Mouse (Mus musculus): ENCODE results near the gene Slc6a19. TPM values are rescaled to one million over a fixed set of nuclear protein-coding genes. Genes with fewer than 3 reads are reported as not detected.

Gene Slc6a19
- polyA plus RNA-seq, 1 experiment = 0.77 TPM

- no peak for DNase-seq
- Histone ChIP-seq H3K27ac (ENCODE audit: insufficient read depth, low read length) (no peak overlapping the region), H3K4me1 (ENCODE audit: control insufficient read depth, insufficient read depth, low read length) (no peaks in the 10 kb centered on the region), H3K4me3 (replicated peaks; ENCODE audit: insufficient read depth, low read depth, low read length) (no peak overlapping the region), H3K27me3 (ENCODE audit: control insufficient read depth, insufficient read depth, low read length) (no peaks in the 10 kb centered on the region)
- WGBS = 67% methylated on average over 3 of the region's 3 CpGs
- TF ChIP-seq CTCF (IDR thresholded peaks at IDR 0.05; ENCODE audit: borderline replicate concordance, insufficient read depth, low read depth, low read length) = no peak
- TF ChIP-seq POLR2A (IDR thresholded peaks at IDR 0.05; ENCODE audit: borderline replicate concordance, insufficient read depth, low read length) = no peak
These were observed 49.7 kb downstream of the Slc6a19 start for GRCm38 (mm10) chr13:73654976-73655375.

- no peaks in the 10 kb centered on the region for H3K4me1 ChIP-seq (ENCODE audit: control insufficient read depth, insufficient read depth, low read length)
- no peak for TF ChIP-seq CTCF (IDR thresholded peaks at IDR 0.05; ENCODE audit: borderline replicate concordance, insufficient read depth, low read depth, low read length)
- no peak for TF ChIP-seq POLR2A (IDR thresholded peaks at IDR 0.05; ENCODE audit: borderline replicate concordance, insufficient read depth, low read length)
- H3K27ac ChIP-seq (ENCODE audit: insufficient read depth, low read length) = no peak overlapping the region
- no peaks in the 10 kb centered on the region for H3K27me3 ChIP-seq (ENCODE audit: control insufficient read depth, insufficient read depth, low read length)
- no peak for DNase-seq
- 62% methylated on average over 3 of the region's 3 CpGs for WGBS
- no peak overlapping the region for H3K4me3 ChIP-seq (replicated peaks; ENCODE audit: insufficient read depth, low read depth, low read length)
These were observed 51.4 kb downstream of the Slc6a19 start for GRCm38 (mm10) chr13:73653266-73653665.

- 40% methylated on average over 6 of the region's 6 CpGs for WGBS
- Histone ChIP-seq H3K27me3 (ENCODE audit: control insufficient read depth, insufficient read depth, low read length) (no peaks in the 10 kb centered on the region), H3K27ac (ENCODE audit: insufficient read depth, low read length) (no peak overlapping the region), H3K4me3 (replicated peaks; ENCODE audit: insufficient read depth, low read depth, low read length) (no peak overlapping the region), H3K4me1 (ENCODE audit: control insufficient read depth, insufficient read depth, low read length) (no peaks in the 10 kb centered on the region)
- TF ChIP-seq CTCF (IDR thresholded peaks at IDR 0.05; ENCODE audit: borderline replicate concordance, insufficient read depth, low read depth, low read length) (peak; percentile 69), POLR2A (IDR thresholded peaks at IDR 0.05; ENCODE audit: borderline replicate concordance, insufficient read depth, low read length) (no peak)
- DNase-seq = peak; percentile 19 to 22
These were observed 58.1 kb downstream of the Slc6a19 start for GRCm38 (mm10) chr13:73646397-73647087.

- no peak for TF ChIP-seq CTCF (IDR thresholded peaks at IDR 0.05; ENCODE audit: borderline replicate concordance, insufficient read depth, low read depth, low read length)
- no peak for TF ChIP-seq POLR2A (IDR thresholded peaks at IDR 0.05; ENCODE audit: borderline replicate concordance, insufficient read depth, low read length)
- WGBS = 81% methylated on average over 4 of the region's 4 CpGs
- Histone ChIP-seq H3K4me3 (replicated peaks; ENCODE audit: insufficient read depth, low read depth, low read length) (no peak overlapping the region), H3K27ac (ENCODE audit: insufficient read depth, low read length) (no peak overlapping the region), H3K4me1 (ENCODE audit: control insufficient read depth, insufficient read depth, low read length) (no peaks in the 10 kb centered on the region), H3K27me3 (ENCODE audit: control insufficient read depth, insufficient read depth, low read length) (no peaks in the 10 kb centered on the region)
- no peak for DNase-seq
These were observed 63.4 kb downstream of the Slc6a19 start for GRCm38 (mm10) chr13:73641296-73641695.

- 81% methylated on average over 5 of the region's 6 CpGs for WGBS
- Histone ChIP-seq H3K4me3 (replicated peaks; ENCODE audit: insufficient read depth, low read depth, low read length) (no peak overlapping the region), H3K27me3 (ENCODE audit: control insufficient read depth, insufficient read depth, low read length) (no peaks in the 10 kb centered on the region), H3K27ac (ENCODE audit: insufficient read depth, low read length) (no peak overlapping the region), H3K4me1 (ENCODE audit: control insufficient read depth, insufficient read depth, low read length) (no peaks in the 10 kb centered on the region)
- TF ChIP-seq POLR2A (IDR thresholded peaks at IDR 0.05; ENCODE audit: borderline replicate concordance, insufficient read depth, low read length) = no peak
- TF ChIP-seq CTCF (IDR thresholded peaks at IDR 0.05; ENCODE audit: borderline replicate concordance, insufficient read depth, low read depth, low read length) = no peak
- DNase-seq = no peak
These were observed 66.8 kb downstream of the Slc6a19 start for GRCm38 (mm10) chr13:73637826-73638225.

GRCm38 (mm10) chr13:73631837-73632236 is 72.8 kb downstream of the Slc6a19 start:
- TF ChIP-seq POLR2A (IDR thresholded peaks at IDR 0.05; ENCODE audit: borderline replicate concordance, insufficient read depth, low read length) = no peak
- no peak for TF ChIP-seq CTCF (IDR thresholded peaks at IDR 0.05; ENCODE audit: borderline replicate concordance, insufficient read depth, low read depth, low read length)
- 89% methylated on average over 3 of the region's 3 CpGs for WGBS
- no peak for DNase-seq
- H3K27me3 ChIP-seq (ENCODE audit: control insufficient read depth, insufficient read depth, low read length) = no peaks in the 10 kb centered on the region
- 0 out of 2 replicates have a peak, but pooled peaks cover 5% of the 10 kb centered on the region for H3K4me1 ChIP-seq (ENCODE audit: control insufficient read depth, insufficient read depth, low read length)
- no peak overlapping the region for H3K27ac ChIP-seq (ENCODE audit: insufficient read depth, low read length)
- no peak overlapping the region for H3K4me3 ChIP-seq (replicated peaks; ENCODE audit: insufficient read depth, low read depth, low read length)

Other genes with a start within 250 kb of the Slc6a19 start
- gene Lpcat1, start 237.7 kb downstream of the Slc6a19 start, polyA plus RNA-seq (2012; rRNA removed) = 38.4 and 38.8 TPM in 2 replicates
- gene Slc6a3, start 168.1 kb downstream of the Slc6a19 start, polyA plus RNA-seq (2012; rRNA removed) = 0.03 and 0.05 TPM in 2 replicates
- 100 and 108 TPM in 2 replicates for gene Clptm1l, start 100.9 kb downstream of the Slc6a19 start, polyA plus RNA-seq (2012; rRNA removed)
- 1.4 TPM in 2 replicates for gene Tert, start 78.0 kb downstream of the Slc6a19 start, polyA plus RNA-seq (2012; rRNA removed)
- gene Slc6a18, start 26.8 kb downstream of the Slc6a19 start, polyA plus RNA-seq (2012; rRNA removed) = not detected in 2 replicates
- 3.5 and 3.7 TPM in 2 replicates for gene Slc12a7, start 28.2 kb upstream of the Slc6a19 start, polyA plus RNA-seq (2012; rRNA removed)
- gene Nkd2, start 142.8 kb upstream of the Slc6a19 start, polyA plus RNA-seq (2012; rRNA removed) = 2.3 and 2.4 TPM in 2 replicates
- 0.65 and 1.1 TPM in 2 replicates for gene Trip13, start 232.9 kb upstream of the Slc6a19 start, polyA plus RNA-seq (2012; rRNA removed)
- 81.7 and 83.7 TPM in 2 replicates for gene Brd9, start 232.9 kb upstream of the Slc6a19 start, polyA plus RNA-seq (2012; rRNA removed)

All from cerebellum, adult 2 months (tissue).